ENCODE assay signal across 13 mouse cellular contexts in genomic region chr11:12467217-12467616, GRCm38 (mm10).
"Had no signal": no experiment of that assay in that cellular context is flagged by ENCODE, and none has a peak within 500 bp of the region (broad histone marks: within the 10 kb centered on the region; RNA-seq: fewer than 3 reads in every experiment).

No protein-coding gene starts in this region.

- H3K4me1 ChIP-seq: liver, embryonic 13.5 days had no signal

- DNase-seq: kidney, adult 18-20 months; kidney, postnatal 14 days; kidney, postnatal 4 days; liver, embryonic 13.5 days; lung, adult 2 months; lung, postnatal 14 days; lung, postnatal 4 days; midbrain, embryonic 14.5 days; retina, postnatal 1 day; right cerebral cortex, postnatal 25 days; spleen, adult 18-20 months; thymus, postnatal 25 days had no signal

- H3K36me3 ChIP-seq: liver, embryonic 13.5 days; stomach, embryonic 15.5 days had no signal

- H3K27ac ChIP-seq: liver, embryonic 13.5 days; stomach, embryonic 15.5 days had no signal

- H3K4me3 ChIP-seq: liver, embryonic 13.5 days; stomach, embryonic 15.5 days had no signal

- H3K27me3 ChIP-seq: stomach, embryonic 15.5 days had no signal
